8 mouse cellular contexts compared by ENCODE assay signal in the genomic region with DNA sequence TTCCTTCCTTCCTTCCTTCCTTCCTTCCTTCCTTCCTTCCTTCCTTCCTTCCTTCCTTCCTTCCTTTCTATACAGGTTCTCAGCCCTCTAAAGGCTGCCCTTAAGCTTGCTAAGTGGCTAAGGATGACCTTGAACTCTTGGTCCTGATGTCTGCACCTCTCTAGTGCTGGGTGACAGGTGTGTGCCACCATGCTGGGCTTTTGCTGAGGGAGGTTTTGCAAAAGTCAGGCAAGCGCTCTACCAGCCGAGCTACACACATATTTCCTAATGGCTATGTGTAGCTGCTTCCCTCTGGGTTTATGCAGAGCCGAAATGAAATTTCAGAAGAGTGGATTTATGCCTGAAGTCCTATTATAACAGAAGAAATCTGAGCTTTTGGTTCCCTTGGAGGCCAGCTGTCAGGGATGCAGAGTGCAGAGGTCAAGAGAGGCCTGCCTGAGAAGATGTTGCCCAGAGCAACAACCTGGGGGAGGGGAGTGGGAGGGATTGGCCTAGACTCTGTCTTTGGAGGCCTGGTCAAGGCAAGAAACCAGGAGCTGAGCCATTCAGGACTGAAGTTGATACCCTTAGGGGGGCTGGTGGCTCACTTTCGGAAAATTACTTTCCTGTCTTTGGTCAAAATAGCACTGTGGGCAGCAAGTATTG. TPM values are rescaled to one million over a fixed set of nuclear protein-coding genes. Genes with fewer than 3 reads are reported as not detected.
A peak's percentile ranks its signal among the peaks of the same experiment; 100 is the strongest.
DNase-seq lines count a peak whose midpoint lies in the region; ATAC-seq lines count a peak whose summit lies in the region.

No protein-coding gene starts in this region.

- H3K27ac ChIP-seq in forebrain, embryonic 12.5 days = peak overlapping the region; percentile 88
- H3K27ac ChIP-seq in forebrain, embryonic 15.5 days (replicated peaks) = no peak overlapping the region
- H3K27ac ChIP-seq in liver, embryonic 12.5 days = no peak overlapping the region

- peak overlapping the region; percentile 30; the same call in 1 of the 2 replicates for H3K4me2 ChIP-seq in forebrain, embryonic 12.5 days
- no peak overlapping the region for H3K4me2 ChIP-seq in forebrain, embryonic 15.5 days (replicated peaks)
- H3K4me2 ChIP-seq in liver, embryonic 12.5 days = no peak overlapping the region

- no peak overlapping the region for H3K4me3 ChIP-seq in forebrain, embryonic 12.5 days (replicated peaks)
- H3K4me3 ChIP-seq in forebrain, embryonic 15.5 days = no peak overlapping the region
- no peak overlapping the region for H3K4me3 ChIP-seq in liver, embryonic 12.5 days

- 37% methylated on average over 4 of the region's 4 CpGs for WGBS in forebrain, embryonic 12.5 days
- WGBS in forebrain, embryonic 15.5 days = 61% methylated on average over 4 of the region's 4 CpGs
- WGBS in liver, embryonic 12.5 days (ENCODE audit: insufficient replicate concordance) = 63% methylated on average over 4 of the region's 4 CpGs

- H3K9me3 ChIP-seq in forebrain, embryonic 12.5 days = no peaks in the 10 kb centered on the region
- H3K9me3 ChIP-seq in forebrain, embryonic 15.5 days = no peaks in the 10 kb centered on the region
- no peaks in the 10 kb centered on the region for H3K9me3 ChIP-seq in liver, embryonic 12.5 days (replicated peaks)

- peaks cover 23% of the 10 kb centered on the region for H3K27me3 ChIP-seq in forebrain, embryonic 12.5 days
- peaks cover 9% of the 10 kb centered on the region; the same call in 1 of the 2 replicates for H3K27me3 ChIP-seq in forebrain, embryonic 15.5 days
- H3K27me3 ChIP-seq in liver, embryonic 12.5 days (replicated peaks) = peaks cover 9% of the 10 kb centered on the region; the same call in 1 of the 2 replicates

- H3K4me1 ChIP-seq in forebrain, embryonic 12.5 days = peaks cover 44% of the 10 kb centered on the region
- H3K4me1 ChIP-seq in forebrain, embryonic 15.5 days = peaks cover 31% of the 10 kb centered on the region
- H3K4me1 ChIP-seq in liver, embryonic 12.5 days = no peaks in the 10 kb centered on the region

- no peaks in the 10 kb centered on the region for H3K36me3 ChIP-seq in forebrain, embryonic 12.5 days (replicated peaks)
- no peaks in the 10 kb centered on the region for H3K36me3 ChIP-seq in forebrain, embryonic 15.5 days
- H3K36me3 ChIP-seq in liver, embryonic 12.5 days = no peaks in the 10 kb centered on the region

- peak overlapping the region; percentile 12; the same call in 1 of the 2 replicates for H3K9ac ChIP-seq in forebrain, embryonic 12.5 days
- no peak overlapping the region for H3K9ac ChIP-seq in forebrain, embryonic 15.5 days (replicated peaks)
- no peak overlapping the region for H3K9ac ChIP-seq in liver, embryonic 12.5 days

- ATAC-seq in forebrain, embryonic 12.5 days (ENCODE audit: low FRiP score) = no peak
- ATAC-seq in forebrain, embryonic 15.5 days (replicated peaks) = no peak
- ATAC-seq in liver, embryonic 12.5 days = no peak

- intact Hi-C loops in heart, postnatal 14 days (cut with DNase I) = no loop called here

- DNase-seq in embryo, embryonic 10.5 days (ENCODE audit: low spot score) = peak; percentile 93
- DNase-seq in heart, postnatal 14 days = peak; percentile 33 to 54
- peak; percentile 12 for DNase-seq in lung, postnatal 25 days (ENCODE audit: low spot score)
- no peak for DNase-seq in cerebellum, postnatal 25 days
- DNase-seq in left cerebral cortex, adult 9 months (ENCODE audit: low spot score in 2 of 2) = no peak

RNA-seq across cellular contexts. Expression of gene Sulf2, which starts 24.1 kb away (rescaled TPM):
- 67.1 and 77.9 TPM in 2 replicates for polyA plus RNA-seq in forebrain, embryonic 12.5 days (2016; fragmentation: Nextera tagmentation; extraction: Ambion mirVana)
- 30.3 and 36.0 TPM in 2 replicates for polyA plus RNA-seq in forebrain, embryonic 15.5 days (2015; fragmentation: Nextera tagmentation; extraction: Ambion mirVana)
- 10 to 100 TPM; 59.3 to 60.7 TPM for total RNA-seq in heart, postnatal 14 days (2021)
- 7.5 and 11.8 TPM in 2 replicates for polyA plus RNA-seq in liver, embryonic 12.5 days (2016; fragmentation: Nextera tagmentation; extraction: Ambion mirVana)

Comparison
In these comparisons a context has a peak if more than half of its experiments do, and no peak if none do; other contexts are left out.
1. DNase-seq: peak in embryo, embryonic 10.5 days (single experiment), heart, postnatal 14 days (2 of 2) and lung, postnatal 25 days (single experiment); none in cerebellum, postnatal 25 days (0 of 2) and left cerebral cortex, adult 9 months (0 of 2).